Mouse (Mus musculus) limb, embryonic 15.5 days (tissue): ENCODE results near the gene Actr2. TPM values are rescaled to one million over a fixed set of nuclear protein-coding genes. Genes with fewer than 3 reads are reported as not detected.
"Not testable (repeated sequence)": the region's sequence is repeated elsewhere in the genome, so short reads cannot be mapped to it uniquely, and the experiment has no call there.

Experiments
- ATAC-seq: fragments of 200-750 bp; cut with Nextera tagmentation; 2 replicates; pipeline ENCODE4 v1.8.0; 2017; ENCODE audit warnings: low read depth, moderate TSS enrichment; ENCODE audit not compliant: insufficient number of reproducible peaks, low FRiP score, low TSS enrichment
- H3K27ac ChIP-seq: fragments of 300-500 bp; sonication (generic); 2 replicates; pipeline ENCODE4 v1.5.1; 2015; ENCODE audit warnings: moderate library complexity, mild to moderate bottlenecking, inconsistent platforms
- H3K27me3 ChIP-seq: fragments of 300-500 bp; sonication (generic); 2 replicates; pipeline ENCODE4 v1.6.1; 2015; ENCODE audit warnings: inconsistent platforms
- H3K36me3 ChIP-seq: fragments of 300-500 bp; sonication (generic); 2 replicates; pipeline ENCODE4 v1.6.1; 2015; ENCODE audit warnings: inconsistent platforms
- H3K4me1 ChIP-seq: fragments of 300-500 bp; sonication (generic); 2 replicates; pipeline ENCODE4 v1.6.1; 2015; ENCODE audit warnings: inconsistent platforms
- H3K4me2 ChIP-seq: fragments of 300-500 bp; sonication (generic); 2 replicates; pipeline ENCODE4 v1.6.1; 2015; ENCODE audit warnings: mild to moderate bottlenecking, inconsistent platforms
- H3K4me3 ChIP-seq: fragments of 300-500 bp; sonication (generic); 2 replicates; pipeline ENCODE4 v1.5.1; 2015; ENCODE audit warnings: mild to moderate bottlenecking, inconsistent platforms
- H3K9ac ChIP-seq: fragments of 300-500 bp; sonication (generic); 2 replicates; pipeline ENCODE4 v1.6.1; 2015; ENCODE audit warnings: inconsistent platforms
- H3K9me3 ChIP-seq: fragments of 300-500 bp; sonication (generic); 2 replicates; pipeline ENCODE4 v1.6.1; 2016; ENCODE audit warnings: inconsistent platforms
- WGBS: fragments of 180-500 bp; shearing (Covaris S2); methylation state at CpG from one replicate; pipeline ENCODE4 v1.1.7; 2015; 5-methylcytosine and 5-hydroxymethylcytosine counted together
- polyA plus RNA-seq: library from polyadenylated mRNA; unstranded; fragments of >200 nt; fragmentation: Nextera tagmentation; extraction: Ambion mirVana; gene quantifications from 2 replicates; pipeline ENCODE4 v1.2.1, GENCODE M21; 2015

The Actr2 gene
- 109 and 134 TPM in 2 replicates for polyA plus RNA-seq

- H3K9me3 ChIP-seq = no peaks in the 10 kb centered on the region
- H3K27ac ChIP-seq = peak within 1 kb of the TSS; percentile 96
- H3K27me3 ChIP-seq = no peaks in the 10 kb centered on the region
- H3K9ac ChIP-seq = peak within 1 kb of the TSS; percentile 89
- peaks cover 6% of the 10 kb centered on the region; the same call in 1 of the 2 replicates for H3K4me1 ChIP-seq
- WGBS = 0% methylated on average over 48 of the region's 57 CpGs
- H3K4me3 ChIP-seq = peak within 1 kb of the TSS; percentile 94
- peak; percentile 99 for ATAC-seq
- H3K36me3 ChIP-seq = peaks cover 8% of the 10 kb centered on the region; the same call in 1 of the 2 replicates
- H3K4me2 ChIP-seq = peak within 1 kb of the TSS; percentile 74
Measured at GRCm38 (mm10) chr11:20112741-20113480, at the start of gene Actr2. Gene Actr2, minus strand, starts transcription at chr11:20112913.

GRCm38 (mm10) chr11:20158879-20159278 lies 46.2 kb upstream of the Actr2 start:
- H3K27ac ChIP-seq = no peak overlapping the region
- no peaks in the 10 kb centered on the region for H3K36me3 ChIP-seq
- no peaks in the 10 kb centered on the region for H3K4me1 ChIP-seq
- no peak overlapping the region for H3K4me3 ChIP-seq
- H3K4me2 ChIP-seq = no peak overlapping the region
- H3K9me3 ChIP-seq = no peaks in the 10 kb centered on the region
- H3K9ac ChIP-seq = no peak overlapping the region
- no peak for ATAC-seq
- no peaks in the 10 kb centered on the region for H3K27me3 ChIP-seq

DNA sequence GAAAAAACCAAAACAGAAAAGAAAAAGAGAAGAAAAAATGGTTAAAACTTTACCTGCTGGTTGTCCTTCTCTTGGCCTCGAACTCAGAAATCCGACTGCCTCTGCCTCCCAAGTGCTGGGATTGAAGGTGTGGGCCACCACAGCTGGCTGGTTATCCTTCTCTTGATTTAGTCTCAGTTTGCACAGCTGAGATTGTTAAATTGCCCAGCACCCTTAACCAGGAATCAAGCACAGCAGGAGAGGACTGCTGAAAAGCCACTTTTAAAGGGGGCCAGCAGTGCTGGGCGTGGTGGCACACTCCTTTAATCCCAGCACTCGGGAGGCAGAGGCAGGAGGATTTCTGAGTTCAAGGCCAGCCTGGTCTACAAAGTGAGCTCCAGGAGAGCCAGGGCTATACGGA lies 40.8 kb upstream of the Actr2 start:
- H3K27me3 ChIP-seq, H3K4me1 ChIP-seq, H3K9ac ChIP-seq, H3K36me3 ChIP-seq, ATAC-seq, H3K4me3 ChIP-seq, H3K4me2 ChIP-seq, H3K27ac ChIP-seq, H3K9me3 ChIP-seq: not testable (repeated sequence)
- WGBS = 89% methylated on average over 5 of the region's 5 CpGs

DNA sequence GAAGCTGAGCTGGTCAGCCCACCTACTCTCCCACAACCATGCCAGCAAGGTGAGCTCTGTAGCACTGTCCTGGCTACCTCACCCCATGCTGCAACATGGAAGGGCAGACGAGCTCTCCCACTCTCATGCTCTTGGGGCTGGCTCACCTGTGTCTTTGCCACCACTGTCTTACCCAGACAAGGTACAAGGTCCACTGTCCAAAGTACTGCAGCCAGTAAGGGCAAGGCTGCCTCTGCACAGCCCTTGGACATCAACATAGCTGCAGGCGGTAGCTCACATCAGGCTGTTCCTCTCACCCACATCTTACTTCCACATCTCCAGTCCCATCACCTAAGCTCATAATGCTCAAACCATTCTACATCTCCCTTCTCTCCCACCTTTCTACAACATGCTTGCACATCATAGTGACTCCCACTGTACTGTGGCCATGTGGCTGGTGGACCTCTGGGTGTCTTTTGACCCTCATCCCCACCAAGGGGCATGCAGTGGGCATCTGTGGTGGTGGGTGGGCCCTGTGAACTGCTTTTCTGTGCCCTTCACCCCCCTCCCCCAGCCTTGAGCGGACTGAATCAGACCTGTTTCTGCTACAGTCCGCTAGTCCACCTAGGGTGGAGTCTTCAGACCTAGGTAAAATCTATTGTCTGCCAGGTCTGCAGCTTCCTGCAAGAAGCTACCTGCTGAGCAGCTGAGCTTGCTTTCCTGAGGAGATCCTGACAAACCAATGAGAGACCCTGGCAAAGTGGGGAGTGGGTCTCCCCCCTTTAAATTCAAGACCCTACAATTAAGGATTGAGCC lies 39.6 kb upstream of the Actr2 start:
- 91% methylated on average over 4 of the region's 4 CpGs for WGBS
- no peak for ATAC-seq
- H3K27me3 ChIP-seq = no peaks in the 10 kb centered on the region

GRCm38 (mm10) chr11:20151290-20151689 lies 38.6 kb upstream of the Actr2 start:
- 75% methylated on average over 5 of the region's 5 CpGs for WGBS
- H3K9me3 ChIP-seq = no peaks in the 10 kb centered on the region
- H3K36me3 ChIP-seq = no peaks in the 10 kb centered on the region
- H3K9ac ChIP-seq = no peak overlapping the region
- no peak for ATAC-seq
- H3K27ac ChIP-seq = no peak overlapping the region
- no peak overlapping the region for H3K4me3 ChIP-seq
- H3K27me3 ChIP-seq = no peaks in the 10 kb centered on the region
- no peak overlapping the region for H3K4me2 ChIP-seq
- H3K4me1 ChIP-seq = no peaks in the 10 kb centered on the region

More for the DNA sequence above, 39.6 kb upstream of the Actr2 start:
- H3K9ac ChIP-seq = no peak overlapping the region
- H3K4me2 ChIP-seq = no peak overlapping the region
- no peak overlapping the region for H3K4me3 ChIP-seq
- H3K4me1 ChIP-seq = no peaks in the 10 kb centered on the region
- no peak overlapping the region for H3K27ac ChIP-seq
- no peaks in the 10 kb centered on the region for H3K9me3 ChIP-seq
- H3K36me3 ChIP-seq = no peaks in the 10 kb centered on the region

DNA sequence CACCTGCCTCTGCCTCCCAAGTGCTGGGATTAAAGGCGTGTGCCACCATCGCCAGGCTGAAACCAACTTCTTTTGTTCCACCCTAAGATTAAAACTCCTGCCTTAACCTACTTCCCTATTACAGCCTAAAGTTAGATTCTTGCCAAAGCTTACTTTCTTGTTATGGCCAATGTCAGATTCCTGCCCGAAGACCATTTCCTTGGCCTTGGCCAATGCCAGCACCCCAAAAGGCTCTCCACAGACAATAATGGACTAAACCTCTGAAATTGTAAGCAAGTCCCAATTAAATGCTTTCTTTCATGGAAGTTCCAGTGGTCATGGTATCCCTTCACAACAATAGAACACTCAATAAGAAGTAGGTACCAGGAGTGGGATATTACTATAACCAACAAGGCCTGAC lies 37.2 kb upstream of the Actr2 start:
- H3K9ac ChIP-seq = no peak overlapping the region
- no peaks in the 10 kb centered on the region for H3K4me1 ChIP-seq
- H3K4me2 ChIP-seq = no peak overlapping the region
- H3K27me3 ChIP-seq = no peaks in the 10 kb centered on the region
- H3K4me3 ChIP-seq = no peak overlapping the region
- WGBS = 92% methylated on average over 3 of the region's 3 CpGs
- H3K36me3 ChIP-seq = no peaks in the 10 kb centered on the region
- H3K9me3 ChIP-seq = no peaks in the 10 kb centered on the region
- no peak overlapping the region for H3K27ac ChIP-seq
- ATAC-seq = no peak

GRCm38 (mm10) chr11:20145383-20145782 lies 32.7 kb upstream of the Actr2 start:
- no peak for ATAC-seq
- H3K9me3 ChIP-seq = no peaks in the 10 kb centered on the region
- 46% methylated on average over 9 of the region's 9 CpGs for WGBS

DNA sequence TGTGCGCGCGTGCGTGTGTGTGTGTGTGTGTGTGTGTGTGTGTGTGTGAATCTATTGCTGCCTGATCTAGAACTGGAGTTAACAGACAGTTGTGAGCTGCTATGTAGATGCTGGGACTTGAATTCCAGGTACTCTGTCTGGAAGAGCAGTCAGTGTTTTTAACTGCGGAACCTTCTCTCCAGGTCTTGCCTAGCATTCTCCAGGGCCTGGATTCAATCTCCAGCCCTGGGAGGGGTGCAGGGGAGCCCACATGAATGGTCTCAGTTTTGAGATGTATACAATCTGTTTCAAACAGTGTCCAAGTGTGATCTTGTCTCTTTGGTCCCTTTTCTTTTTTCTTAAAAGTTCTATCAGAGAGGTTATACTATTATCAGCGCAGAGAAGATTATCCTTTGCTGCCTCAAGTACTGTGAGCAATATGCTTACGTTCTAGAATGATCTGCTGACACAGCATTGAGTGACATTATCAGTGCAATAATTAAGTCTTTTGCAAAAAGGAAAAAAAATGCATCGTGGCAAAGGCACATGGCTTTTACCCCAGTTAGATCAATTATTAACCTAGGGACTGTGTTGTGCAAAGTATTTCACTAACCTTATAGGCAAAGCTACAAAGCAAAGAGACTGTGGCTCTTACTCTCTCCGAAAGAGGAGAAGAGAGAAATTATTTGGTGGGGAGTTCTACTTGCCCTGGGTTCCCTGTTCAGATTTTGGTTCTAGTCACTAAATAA lies 32.0 kb upstream of the Actr2 start:
- H3K4me2 ChIP-seq = no peak overlapping the region
- no peak for ATAC-seq
- no peak overlapping the region for H3K9ac ChIP-seq
- H3K4me3 ChIP-seq = no peak overlapping the region
- 82% methylated on average over 9 of the region's 9 CpGs for WGBS
- no peaks in the 10 kb centered on the region for H3K9me3 ChIP-seq
- H3K27me3 ChIP-seq = no peaks in the 10 kb centered on the region
- H3K27ac ChIP-seq = no peak overlapping the region
- no peaks in the 10 kb centered on the region for H3K36me3 ChIP-seq
- no peaks in the 10 kb centered on the region for H3K4me1 ChIP-seq

More at GRCm38 (mm10) chr11:20145383-20145782, 32.7 kb upstream of the Actr2 start:
- no peak overlapping the region for H3K4me2 ChIP-seq
- H3K36me3 ChIP-seq = no peaks in the 10 kb centered on the region
- H3K27me3 ChIP-seq = no peaks in the 10 kb centered on the region
- no peak overlapping the region for H3K9ac ChIP-seq
- no peak overlapping the region for H3K27ac ChIP-seq
- no peak overlapping the region for H3K4me3 ChIP-seq
- no peaks in the 10 kb centered on the region for H3K4me1 ChIP-seq

DNA sequence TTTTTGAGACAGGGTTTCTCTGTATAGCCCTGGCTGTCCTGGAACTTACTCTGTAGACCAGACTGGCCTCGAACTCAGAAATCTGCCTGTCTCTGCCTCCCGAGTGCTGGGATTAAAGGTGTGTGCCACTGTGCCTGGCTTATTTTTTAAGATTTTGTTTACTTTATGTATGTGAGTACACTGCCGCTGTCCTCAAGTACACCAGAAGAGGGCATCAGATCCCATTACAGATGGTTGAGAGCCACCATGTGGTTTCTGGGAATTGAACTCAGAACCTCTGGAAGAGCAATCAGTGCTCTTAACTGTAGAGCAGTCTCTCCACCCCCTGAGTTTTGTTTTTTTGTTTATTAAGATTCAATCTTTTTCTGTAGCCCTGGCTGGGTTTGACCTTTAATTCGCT lies 31.0 kb upstream of the Actr2 start:
- not testable (repeated sequence) for H3K27me3 ChIP-seq, H3K36me3 ChIP-seq, H3K4me1 ChIP-seq, H3K9me3 ChIP-seq, H3K9ac ChIP-seq, H3K27ac ChIP-seq, H3K4me2 ChIP-seq, ATAC-seq, H3K4me3 ChIP-seq
- WGBS = 95% methylated on average over 4 of the region's 4 CpGs

GRCm38 (mm10) chr11:20142516-20142915 lies 29.8 kb upstream of the Actr2 start:
- H3K9me3 ChIP-seq = no peaks in the 10 kb centered on the region
- no peak overlapping the region for H3K9ac ChIP-seq
- no peaks in the 10 kb centered on the region for H3K27me3 ChIP-seq
- no peaks in the 10 kb centered on the region for H3K4me1 ChIP-seq
- no peak overlapping the region for H3K4me3 ChIP-seq
- ATAC-seq = no peak
- no peaks in the 10 kb centered on the region for H3K36me3 ChIP-seq
- H3K4me2 ChIP-seq = no peak overlapping the region
- 94% methylated on average over 5 of the region's 5 CpGs for WGBS
- no peak overlapping the region for H3K27ac ChIP-seq

DNA sequence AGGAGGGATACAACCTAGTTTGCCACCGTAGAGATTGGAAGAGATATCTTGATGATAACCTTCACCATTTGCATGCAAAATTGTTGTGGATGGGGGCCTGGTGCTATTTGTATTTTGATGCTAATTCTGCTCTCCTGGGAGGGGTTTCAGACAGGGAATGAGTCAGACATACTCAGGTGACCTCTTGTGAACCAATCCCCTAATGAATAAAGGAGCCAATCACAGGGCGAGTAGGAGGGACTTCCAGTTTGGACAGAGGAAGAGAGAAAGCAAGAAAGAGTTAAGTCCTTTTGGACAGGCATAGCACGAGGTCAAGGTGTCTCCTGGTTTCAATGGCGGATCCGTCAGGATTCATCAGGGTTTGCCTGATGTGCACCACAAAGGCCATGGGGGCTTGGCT lies 27.6 kb upstream of the Actr2 start:
- Histone ChIP-seq H3K27ac (no peak overlapping the region), H3K36me3 (no peaks in the 10 kb centered on the region), H3K4me1 (no peaks in the 10 kb centered on the region), H3K9me3 (no peaks in the 10 kb centered on the region), H3K4me3 (no peak overlapping the region), H3K4me2 (no peak overlapping the region), H3K9ac (no peak overlapping the region), H3K27me3 (no peaks in the 10 kb centered on the region)
- WGBS = 83% methylated on average over 5 of the region's 5 CpGs
- no peak for ATAC-seq

DNA sequence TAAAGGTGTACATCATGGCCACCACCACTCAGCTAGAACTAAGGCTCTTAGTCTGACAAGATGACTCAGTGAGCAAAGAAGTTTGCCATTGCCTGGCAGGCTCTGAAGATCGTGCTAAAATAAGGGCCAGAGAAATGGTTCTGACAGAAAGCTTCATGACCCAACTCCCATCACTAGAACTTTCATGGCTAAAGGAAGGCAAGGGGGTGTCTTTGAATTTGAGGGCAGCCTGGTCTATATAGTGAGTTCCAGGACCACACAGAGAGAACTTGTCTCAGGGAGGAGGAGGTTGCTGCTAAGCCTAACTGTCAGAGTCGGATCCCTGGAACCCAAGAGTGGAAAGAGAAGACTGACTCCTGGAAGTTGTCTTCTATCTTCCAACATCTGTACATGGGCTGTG lies 27.0 kb upstream of the Actr2 start:
- Histone ChIP-seq H3K4me2 (no peak overlapping the region), H3K27ac (no peak overlapping the region), H3K9ac (no peak overlapping the region), H3K27me3 (no peaks in the 10 kb centered on the region), H3K9me3 (no peaks in the 10 kb centered on the region), H3K4me3 (no peak overlapping the region), H3K36me3 (no peaks in the 10 kb centered on the region), H3K4me1 (no peaks in the 10 kb centered on the region)
- no peak for ATAC-seq
- WGBS = 89% methylated on average over 2 of the region's 2 CpGs
